Mouse (Mus musculus): ENCODE data around the gene Opa1. TPM values are rescaled to one million over a fixed set of nuclear protein-coding genes. Genes with fewer than 3 reads are reported as not detected.

The Opa1 gene
- total RNA-seq, 4 experiments from 2014 or later, result 76.1 to 85.5 (median 81.6) TPM

GRCm38 (mm10) chr16:29656187-29656825 lies 77.2 kb downstream of the Opa1 start:
- no peak for DNase-seq

- no peak for DNase-seq
These were observed 77.8 kb downstream of the Opa1 start for GRCm38 (mm10) chr16:29656901-29657300.

DNA sequence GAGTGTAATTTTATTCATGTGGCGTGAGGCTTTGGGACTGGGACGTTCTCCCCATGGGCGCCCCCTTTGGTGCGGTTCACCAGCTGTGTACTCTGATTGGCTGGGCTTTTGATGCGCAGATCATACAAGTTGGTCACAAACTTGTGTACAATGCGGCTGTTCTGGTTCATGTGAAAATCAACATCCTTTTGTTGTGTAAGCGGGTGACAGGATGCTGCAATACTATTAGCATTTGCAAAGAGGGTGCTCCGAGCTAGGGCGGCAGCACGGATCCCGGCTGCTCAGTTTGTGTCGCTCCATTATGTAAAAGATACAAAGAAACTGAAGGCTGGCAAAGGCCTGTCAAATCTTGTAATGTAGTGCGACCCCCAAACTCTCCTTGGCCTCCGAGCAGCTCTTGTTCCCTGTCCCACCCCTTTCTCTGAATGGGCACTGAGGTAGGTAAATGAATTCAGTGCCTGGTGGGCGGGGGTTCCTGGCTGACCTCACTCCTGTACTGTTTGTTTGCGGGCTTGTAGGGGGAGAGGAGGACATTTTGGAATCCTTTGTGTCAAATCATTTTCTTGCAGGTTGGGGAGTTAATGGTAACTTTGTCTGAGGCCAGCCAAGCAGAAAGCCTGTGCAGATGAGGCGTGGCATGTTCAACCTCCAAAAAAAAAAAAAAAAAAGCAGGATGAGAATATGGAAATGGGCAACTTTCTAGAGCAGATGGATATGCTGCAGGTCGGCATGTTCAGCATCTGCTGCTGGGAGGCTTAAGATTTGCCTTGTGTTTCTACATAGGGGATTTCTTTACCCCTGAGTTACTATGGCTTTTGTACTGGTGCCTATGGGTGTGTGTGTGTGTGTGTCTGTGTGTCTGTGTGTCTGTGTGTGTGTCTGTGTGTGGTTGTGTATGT lies 78.8 kb downstream of the Opa1 start:
- no peak for DNase-seq

DNA sequence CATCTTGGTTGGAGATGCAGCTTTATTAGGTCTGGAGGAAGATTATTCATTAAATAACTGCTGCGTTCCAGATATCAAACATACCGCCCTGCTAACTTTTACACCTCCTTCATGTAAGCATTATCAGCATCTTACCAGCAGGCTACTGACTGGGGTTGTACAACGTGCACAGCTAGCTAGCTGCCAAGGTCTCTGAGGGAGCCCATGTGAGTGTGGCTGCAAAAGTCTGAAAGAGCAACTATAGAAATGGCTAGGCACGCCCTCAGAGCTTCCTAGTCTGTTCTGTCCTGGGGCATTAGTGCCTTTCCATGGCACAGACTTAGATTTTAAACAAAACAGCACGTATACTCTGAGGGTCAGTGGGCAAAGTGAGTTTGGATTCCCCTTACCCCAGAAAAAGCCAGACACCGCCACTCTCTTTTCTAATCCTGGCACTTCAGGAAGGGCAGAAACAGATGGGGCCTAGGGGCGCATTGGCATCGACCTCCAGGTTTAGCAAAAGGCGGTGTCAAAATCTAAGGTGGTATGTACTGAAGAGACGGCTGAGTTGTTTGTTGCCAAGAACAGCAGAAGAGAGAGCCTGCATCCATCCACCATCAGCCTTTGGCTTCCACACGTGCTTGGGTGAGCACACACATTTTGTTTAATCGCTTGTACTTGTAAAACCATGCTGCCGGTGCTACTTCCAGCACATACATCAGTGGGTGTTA lies 80.1 kb downstream of the Opa1 start:
- DNase-seq, result no peak

DNA sequence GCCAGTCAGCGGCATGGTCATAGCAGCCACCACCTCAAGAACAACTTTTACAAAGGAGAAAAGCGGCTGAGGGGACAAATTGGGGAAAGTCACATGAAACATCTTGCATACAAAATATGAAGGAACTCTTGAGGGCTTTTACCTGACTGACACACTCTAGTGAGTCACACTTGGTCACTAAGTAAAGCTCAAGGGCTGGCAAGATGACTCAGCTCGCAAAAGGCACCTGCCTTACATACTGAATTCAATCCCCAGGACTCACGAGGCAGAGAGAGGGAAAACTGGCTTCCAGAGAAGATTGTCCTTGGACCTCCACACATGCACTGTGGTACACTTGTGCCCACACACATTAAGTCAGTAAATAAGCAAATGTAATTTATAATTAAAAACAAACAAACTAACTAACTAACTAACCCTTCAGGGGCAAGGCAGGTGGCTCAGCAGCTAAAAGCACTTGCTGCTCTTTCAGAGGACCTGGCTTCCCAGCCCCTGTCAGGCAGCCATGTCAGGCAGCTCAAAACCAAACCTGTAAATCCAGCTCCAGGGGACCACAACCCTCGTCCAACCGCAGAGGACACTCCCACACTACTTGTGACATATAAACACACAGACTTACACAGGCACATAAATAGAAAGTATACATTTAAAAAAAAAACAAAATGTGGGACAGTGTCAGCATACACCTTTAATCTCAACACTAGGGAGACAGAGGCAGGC lies 84.1 kb downstream of the Opa1 start:
- no peak for DNase-seq

- DNase-seq, result no peak
These were observed 85.3 kb downstream of the Opa1 start for GRCm38 (mm10) chr16:29664392-29664791.

- no peak for DNase-seq
These were observed 88.0 kb downstream of the Opa1 start for GRCm38 (mm10) chr16:29666991-29667701.

DNA sequence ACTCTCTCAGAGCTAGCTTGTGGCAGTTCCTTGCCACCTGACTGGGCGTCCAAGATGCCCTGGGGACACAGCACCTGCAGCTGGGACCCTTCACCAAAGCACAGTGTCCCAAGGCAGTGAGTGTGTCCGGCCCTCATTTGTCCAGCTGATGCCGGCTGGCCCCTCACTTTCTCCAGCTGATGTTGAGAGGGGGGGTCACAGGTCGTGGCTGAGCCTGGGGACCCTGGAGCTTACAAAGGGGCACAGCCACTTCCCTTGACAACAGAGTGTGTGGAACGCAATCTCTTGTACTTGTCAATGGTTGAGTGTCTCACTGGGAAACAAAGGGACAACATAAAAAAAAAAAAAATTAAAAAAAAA lies 88.5 kb downstream of the Opa1 start:
- no peak for DNase-seq

- DNase-seq, result no peak
These were observed 89.3 kb downstream of the Opa1 start for GRCm38 (mm10) chr16:29668451-29668850.

DNA sequence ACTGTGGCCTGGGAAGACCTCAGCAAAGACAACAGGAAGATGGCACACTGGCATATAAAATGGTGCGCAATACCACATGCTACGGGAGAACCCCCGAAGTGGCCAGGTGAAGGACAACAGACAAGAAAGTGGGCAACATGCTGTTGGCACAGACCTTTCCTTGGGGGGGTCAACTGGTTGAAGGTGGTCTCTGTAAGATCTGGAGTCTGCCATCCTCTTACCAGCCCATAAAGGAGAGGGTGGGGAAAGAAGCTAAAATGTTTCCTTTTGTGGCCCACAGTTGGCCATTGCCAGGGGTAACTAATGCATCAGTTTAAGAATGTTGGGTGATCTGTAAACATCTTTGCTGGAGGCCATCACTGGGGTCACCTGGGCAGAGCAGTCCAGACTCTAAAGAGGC lies 91.7 kb downstream of the Opa1 start:
- DNase-seq, result no peak

DNA sequence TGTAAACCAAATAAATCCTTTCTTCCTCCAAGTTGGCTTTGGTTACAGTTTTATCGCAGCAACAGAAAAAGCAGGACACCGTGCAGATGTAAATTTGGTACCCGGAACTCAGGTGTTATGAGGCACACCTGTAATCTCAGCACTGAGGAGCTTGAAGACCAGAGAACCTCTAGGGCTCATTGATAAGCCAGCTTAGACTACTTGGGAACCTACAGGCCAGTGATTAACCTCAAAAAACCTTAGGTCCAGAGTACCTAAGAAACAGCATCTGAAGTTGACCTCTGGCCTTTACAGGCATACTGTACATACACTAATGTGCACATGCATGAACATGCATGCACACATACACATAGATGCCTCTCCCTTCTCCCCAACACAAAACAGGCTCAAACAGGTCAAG lies 94.1 kb downstream of the Opa1 start:
- no peak for DNase-seq

DNA sequence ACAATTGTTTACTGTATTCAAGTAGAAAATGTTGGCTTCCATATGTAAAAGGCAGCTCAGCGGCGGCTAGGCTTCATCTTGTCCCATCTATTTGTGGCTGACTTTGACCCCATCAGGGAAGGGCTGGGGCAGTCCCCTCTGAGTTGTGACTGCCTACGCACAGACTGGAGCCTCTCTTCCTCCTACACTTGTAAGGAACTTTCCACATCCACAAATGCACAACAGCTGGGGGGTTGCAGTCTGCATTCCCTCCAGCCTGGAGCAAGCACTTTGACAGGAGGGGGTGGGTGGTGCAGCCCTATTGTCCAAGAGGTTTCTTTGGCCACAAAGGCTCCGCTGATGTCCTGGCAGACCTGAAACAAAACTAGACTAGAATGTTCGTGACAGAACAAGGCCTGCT lies 100.5 kb downstream of the Opa1 start:
- no peak for DNase-seq

DNA sequence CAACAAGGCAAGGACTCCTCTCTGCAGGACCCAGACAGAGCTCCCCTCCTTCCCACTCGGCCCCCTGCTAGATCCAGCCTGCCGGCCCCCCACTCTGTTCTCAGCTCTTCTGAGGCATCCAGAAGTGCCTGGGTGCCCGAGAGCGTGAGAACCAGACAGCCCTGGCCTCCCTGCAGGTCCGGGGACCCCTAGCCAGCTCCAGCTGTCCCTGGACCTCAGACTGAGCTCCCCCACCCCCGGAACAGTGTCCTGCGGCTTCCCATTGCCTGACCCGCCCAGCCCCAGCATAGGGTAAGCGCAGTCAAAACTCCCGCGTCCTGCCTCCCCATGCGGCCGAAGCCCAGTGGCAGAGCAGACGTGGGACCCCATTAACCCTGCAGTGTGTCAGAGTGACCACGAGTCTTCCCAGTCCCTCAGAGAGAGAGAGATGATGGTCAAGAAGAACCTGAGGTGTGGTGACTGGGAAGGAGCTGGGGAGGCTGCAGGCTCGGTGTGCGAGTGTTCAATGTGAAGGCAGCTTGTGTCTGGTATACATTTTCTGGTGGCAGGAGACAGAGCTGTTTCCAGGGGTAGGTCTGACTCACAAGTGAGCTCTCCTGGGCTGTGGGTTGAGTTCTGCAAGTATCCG lies 101.5 kb downstream of the Opa1 start:
- no peak for DNase-seq

DNA sequence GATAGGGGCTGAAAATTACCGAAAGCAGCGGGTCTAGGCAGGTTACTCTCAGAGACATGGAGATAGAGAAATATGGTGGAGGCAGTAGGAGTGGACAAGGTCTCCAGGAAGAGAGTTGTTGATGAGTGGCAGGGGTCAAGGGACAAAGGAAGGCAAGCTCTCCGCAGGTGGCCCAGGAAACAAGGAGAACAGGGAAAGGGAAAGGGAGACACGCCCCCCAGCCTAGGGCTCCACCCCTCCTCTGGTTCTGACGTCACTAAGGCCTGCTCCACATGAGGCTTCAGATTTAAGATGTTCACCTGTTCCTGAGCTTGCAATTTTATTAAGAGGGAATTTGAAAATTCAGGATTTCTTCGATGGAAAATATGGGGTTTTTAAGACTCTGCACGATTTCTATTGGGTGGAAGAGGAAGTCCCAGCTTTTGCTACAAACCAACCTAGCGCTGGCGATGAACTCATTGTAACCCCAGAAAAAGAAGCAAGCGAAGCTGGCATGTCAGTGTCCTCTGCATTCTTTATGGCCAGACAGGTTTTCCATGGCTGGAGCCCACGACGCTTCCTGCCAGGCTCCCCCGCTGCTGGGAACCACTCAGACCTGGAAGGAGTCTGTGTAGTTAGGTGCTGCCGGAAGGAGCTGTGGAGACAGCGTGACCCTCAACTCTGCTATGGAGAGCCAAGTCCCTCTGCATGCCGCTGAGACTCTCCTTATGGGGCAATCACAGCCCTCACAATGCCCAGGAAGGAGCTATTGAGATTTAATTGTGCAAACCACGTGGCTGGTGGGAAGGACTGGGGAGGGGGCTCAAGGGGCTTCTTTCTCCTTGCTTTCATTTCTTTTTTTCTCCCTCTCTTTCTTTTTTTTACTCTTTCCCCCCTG lies 103.7 kb downstream of the Opa1 start:
- no peak for DNase-seq

DNA sequence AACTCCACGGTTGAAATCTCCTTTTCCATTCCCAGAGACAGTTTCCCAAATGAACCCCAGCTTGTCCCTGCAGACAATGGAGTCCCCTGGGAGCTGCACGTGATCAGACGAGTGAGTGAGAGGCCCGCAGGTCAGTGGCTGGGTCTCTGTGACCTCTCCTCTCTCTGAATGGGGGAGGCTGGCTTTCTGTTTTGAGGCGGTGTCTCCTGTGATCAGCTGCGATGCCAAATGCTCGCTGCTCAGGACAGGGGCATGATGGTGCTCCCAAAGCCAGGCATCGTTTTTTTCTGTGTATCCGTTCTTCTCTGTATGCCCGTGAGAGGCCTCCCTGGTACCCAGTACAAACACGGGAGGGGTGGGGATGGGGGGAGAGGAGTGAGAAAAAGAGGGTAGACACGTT lies 104.4 kb downstream of the Opa1 start:
- no peak for DNase-seq

DNA sequence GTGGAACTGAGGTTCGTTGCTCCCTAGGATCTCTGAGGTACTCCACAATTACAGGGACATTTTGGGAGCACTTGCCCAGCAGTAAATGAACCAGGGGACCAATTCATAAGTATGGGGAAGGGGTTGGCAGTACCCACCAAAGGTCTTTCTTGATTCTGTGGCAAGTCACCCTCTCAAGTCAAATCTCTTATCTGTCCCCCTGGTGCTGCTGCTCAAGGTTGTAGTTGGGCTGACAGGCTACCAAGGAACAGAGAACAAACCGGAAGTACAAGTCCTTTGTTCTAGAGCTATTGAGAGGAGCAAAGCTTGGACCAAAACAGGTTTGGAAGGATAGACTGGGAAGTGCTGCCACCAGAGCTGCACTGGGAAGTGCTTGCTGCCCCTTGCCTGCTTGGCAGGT lies 105.0 kb downstream of the Opa1 start:
- no peak for DNase-seq

GRCm38 (mm10) chr16:29684641-29685040 lies 105.5 kb downstream of the Opa1 start:
- DNase-seq, result no peak

- no peak for DNase-seq
These were observed 107.0 kb downstream of the Opa1 start for GRCm38 (mm10) chr16:29686141-29686540.

DNA sequence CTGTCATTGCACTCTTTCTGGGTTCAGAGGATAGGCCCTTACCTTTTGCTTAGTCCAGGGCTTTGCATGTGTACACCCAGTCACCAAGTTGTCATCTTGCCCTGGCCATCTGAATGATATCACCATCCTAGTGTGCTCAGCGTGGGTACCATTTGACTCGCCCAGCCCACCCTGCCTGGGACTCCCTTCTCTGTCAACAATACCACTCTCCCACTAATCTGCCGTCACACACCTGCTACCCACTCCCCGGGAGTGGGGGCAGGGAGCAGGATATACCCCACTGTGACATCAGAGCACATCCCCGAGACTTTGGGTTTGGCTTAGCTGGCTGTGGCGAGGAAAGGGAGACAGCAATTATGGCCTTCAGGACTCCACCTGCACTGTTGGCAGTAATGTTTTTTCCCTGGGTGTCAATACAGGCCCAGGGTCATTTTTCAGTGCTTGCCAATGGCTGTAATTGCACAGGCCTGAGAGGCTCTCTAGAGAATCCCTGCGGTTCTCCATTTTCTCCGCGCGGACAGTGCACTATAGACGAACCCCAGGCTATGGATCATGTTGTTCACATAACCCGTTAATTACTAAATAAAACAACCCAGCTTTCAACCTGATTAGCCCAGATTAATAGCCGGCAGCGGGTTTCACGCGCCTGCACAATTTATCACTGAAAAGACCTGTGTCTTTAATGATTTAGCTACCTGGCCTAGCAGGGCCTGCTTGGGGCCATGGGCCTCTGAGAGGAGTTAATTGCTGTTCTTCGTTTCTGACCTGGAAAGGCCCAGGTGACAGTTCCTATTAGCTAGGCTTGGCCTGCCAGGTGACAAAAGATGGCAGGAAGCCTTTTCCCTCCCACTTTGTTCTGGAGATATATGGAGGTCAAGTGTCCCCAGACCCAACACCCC lies 109.1 kb downstream of the Opa1 start:
- DNase-seq, result no peak

Data from adrenal gland, adult 8-10 months (tissue).